In genomic region chr4:58223499-58223898, GRCm38 (mm10) we compare ENCODE assay signal across 21 mouse cellular contexts. TPM values are rescaled to one million over a fixed set of nuclear protein-coding genes. Genes with fewer than 3 reads are reported as not detected.
DNase-seq lines count a peak whose midpoint lies in the region; ATAC-seq and TF ChIP-seq lines count a peak whose summit lies in the region.
"Had no signal": no experiment of that assay in that cellular context is flagged by ENCODE, and none has a peak within 500 bp of the region (broad histone marks: within the 10 kb centered on the region; RNA-seq: fewer than 3 reads in every experiment).

No protein-coding gene starts in this region.

- peak; percentile 15 for DNase-seq in kidney, adult 2 months
- no peak for DNase-seq in kidney, adult 9 months
- no peak for DNase-seq in kidney, postnatal 25 days
- DNase-seq: adrenal gland, adult 2 months; adrenal gland, postnatal 10 days; adrenal gland, postnatal 25 days; cerebellum, adult 11 months; cerebellum, adult 18-20 months; cerebellum, adult 8-10 months; cerebellum, adult 9-11 months; cerebellum, postnatal 14 days; cerebellum, postnatal 36 days; embryo, embryonic 11 days had no signal

- WGBS in kidney, adult 2 months, result 31% methylated on average over 2 of the region's 2 CpGs
- 55% methylated on average over 2 of the region's 2 CpGs for WGBS in kidney, embryonic 16.5 days

- no peak for TF ChIP-seq CTCF in kidney, adult 2 months (conservative IDR thresholded peaks at IDR 0.05; ENCODE audit: insufficient read depth, insufficient read length, low read depth, low read length)

- no peak overlapping the region for H3K4me3 ChIP-seq in kidney, adult 2 months (ENCODE audit: insufficient read depth, low read depth, low read length)
- H3K4me3 ChIP-seq in kidney, embryonic 16.5 days (ENCODE audit: low read length), result no peak overlapping the region
- H3K4me3 ChIP-seq: embryonic facial prominence, embryonic 13.5 days; embryonic facial prominence, embryonic 15.5 days; erythroblast, embryonic 14.5 days; forebrain, embryonic 10.5 days; forebrain, embryonic 12.5 days had no signal

- no peak overlapping the region for H3K9ac ChIP-seq in kidney, embryonic 16.5 days (replicated peaks; ENCODE audit: low read length)
- H3K9ac ChIP-seq: embryonic facial prominence, embryonic 13.5 days; embryonic facial prominence, embryonic 15.5 days; forebrain, embryonic 12.5 days had no signal

- TF ChIP-seq POLR2A in kidney, adult 2 months (IDR thresholded peaks at IDR 0.05; ENCODE audit: low read depth, low read length), result no peak

- no peaks in the 10 kb centered on the region for H3K36me3 ChIP-seq in kidney, adult 2 months (ENCODE audit: control insufficient read depth, insufficient read depth, low read length)
- no peaks in the 10 kb centered on the region for H3K36me3 ChIP-seq in kidney, embryonic 16.5 days (ENCODE audit: insufficient read depth, low read length)
- H3K36me3 ChIP-seq: embryonic facial prominence, embryonic 13.5 days; embryonic facial prominence, embryonic 15.5 days; forebrain, embryonic 10.5 days; forebrain, embryonic 12.5 days had no signal

- no peaks in the 10 kb centered on the region for H3K9me3 ChIP-seq in kidney, embryonic 16.5 days (ENCODE audit: low read length)
- H3K9me3 ChIP-seq: embryonic facial prominence, embryonic 13.5 days; embryonic facial prominence, embryonic 15.5 days; forebrain, embryonic 10.5 days; forebrain, embryonic 12.5 days had no signal

- peak; percentile 54; the same call in 1 of the 2 replicates for ATAC-seq in kidney, embryonic 16.5 days (ENCODE audit: low FRiP score, low TSS enrichment)
- ATAC-seq: forebrain, embryonic 14.5 days; forebrain, embryonic 16.5 days had no signal

- no peak overlapping the region for H3K4me2 ChIP-seq in kidney, embryonic 16.5 days (replicated peaks; ENCODE audit: low read depth, low read length)
- H3K4me2 ChIP-seq: embryonic facial prominence, embryonic 13.5 days; embryonic facial prominence, embryonic 15.5 days; forebrain, embryonic 12.5 days had no signal

- no peaks in the 10 kb centered on the region for H3K4me1 ChIP-seq in kidney, adult 2 months (ENCODE audit: control insufficient read depth, insufficient read depth, low read length)
- no peaks in the 10 kb centered on the region for H3K4me1 ChIP-seq in kidney, embryonic 16.5 days (ENCODE audit: insufficient read depth, low read length)
- H3K4me1 ChIP-seq: embryonic facial prominence, embryonic 13.5 days; embryonic facial prominence, embryonic 15.5 days; forebrain, embryonic 10.5 days; forebrain, embryonic 12.5 days had no signal

- no peaks in the 10 kb centered on the region for H3K27me3 ChIP-seq in kidney, adult 2 months (replicated peaks; ENCODE audit: control insufficient read depth, insufficient read depth, low read length)
- no peaks in the 10 kb centered on the region for H3K27me3 ChIP-seq in kidney, embryonic 16.5 days (ENCODE audit: insufficient read depth, low read length)
- H3K27me3 ChIP-seq: embryonic facial prominence, embryonic 13.5 days; embryonic facial prominence, embryonic 15.5 days; forebrain, embryonic 12.5 days had no signal

- H3K27ac ChIP-seq in kidney, adult 2 months (ENCODE audit: insufficient read depth, low read depth, low read length), result no peak overlapping the region
- no peak overlapping the region for H3K27ac ChIP-seq in kidney, embryonic 16.5 days (ENCODE audit: low read length)
- H3K27ac ChIP-seq: embryonic facial prominence, embryonic 13.5 days; embryonic facial prominence, embryonic 15.5 days; forebrain, embryonic 10.5 days; forebrain, embryonic 12.5 days had no signal

RNA-seq across cellular contexts. Expression of gene Svep1, which starts 16.8 kb away (rescaled TPM):
- 8.9 and 10.6 TPM in 2 replicates for polyA plus RNA-seq in kidney, adult 2 months (2012; rRNA removed)
- polyA plus RNA-seq in kidney, embryonic 16.5 days (2015; fragmentation: Nextera tagmentation; extraction: Ambion mirVana), result 3.1 and 3.6 TPM in 2 replicates
